Mouse (Mus musculus) T-helper 2 cell (primary cell): Measurements from ENCODE around the gene Atpaf2.

Experiments used
- in situ Hi-C: fragments of 300-600 bp; cut with MboI, MseI; formaldehyde crosslinking; loops from one replicate; pipeline ENCODE4 v1.15.1; 2025; ENCODE audit warnings: high pct_unique_total_duplicates

Atpaf2 gene

GRCm38 (mm10) chr11:60351925-60352371 is 66.3 kb downstream of the Atpaf2 start:
- in situ Hi-C loops, result loop anchor here (10.0 kb wide), 1 partner anchor 63 kb away; the partner anchor contains the start of genes Atpaf2 and Gid4

- in situ Hi-C loops, result loop anchor here (10.0 kb wide), 1 partner anchor 63 kb away; the partner anchor contains the start of genes Atpaf2 and Gid4
These were observed 66.9 kb downstream of the Atpaf2 start for GRCm38 (mm10) chr11:60351388-60351787.
